Mouse (Mus musculus) adrenal gland, adult 2 months (tissue): ENCODE results near the gene Napsa. TPM values are rescaled to one million over a fixed set of nuclear protein-coding genes. Genes with fewer than 3 reads are reported as not detected.

Experiments used
- DNase-seq: peaks from one replicate; pipeline ENCODE4 v3.0.0; 2021
- long read RNA-seq: library from polyadenylated mRNA; stranded (forward); transcript quantifications from one replicate; pipeline ENCODE4 v2.0.0, GENCODE M21; 2021
- polyA plus RNA-seq: library from polyadenylated mRNA; depleted of rRNA; stranded (reverse); fragments of >200 nt; gene quantifications from 2 replicates; pipeline ENCODE4 v1.2.3, GENCODE M21; 2012; rRNA removed
- total RNA-seq, 2 experiments: library from RNA; stranded (reverse); gene quantifications; 2 replicates each; pipeline ENCODE4 v1.2.3; 2021

Gene Napsa
- total RNA-seq (1 to 10 TPM in 1 of 2 experiments, under 1 TPM in 1; 0.55 to 1.3 TPM), polyA plus RNA-seq (2.2 TPM in 2 replicates)
- long read RNA-seq: 0 reads

DNA sequence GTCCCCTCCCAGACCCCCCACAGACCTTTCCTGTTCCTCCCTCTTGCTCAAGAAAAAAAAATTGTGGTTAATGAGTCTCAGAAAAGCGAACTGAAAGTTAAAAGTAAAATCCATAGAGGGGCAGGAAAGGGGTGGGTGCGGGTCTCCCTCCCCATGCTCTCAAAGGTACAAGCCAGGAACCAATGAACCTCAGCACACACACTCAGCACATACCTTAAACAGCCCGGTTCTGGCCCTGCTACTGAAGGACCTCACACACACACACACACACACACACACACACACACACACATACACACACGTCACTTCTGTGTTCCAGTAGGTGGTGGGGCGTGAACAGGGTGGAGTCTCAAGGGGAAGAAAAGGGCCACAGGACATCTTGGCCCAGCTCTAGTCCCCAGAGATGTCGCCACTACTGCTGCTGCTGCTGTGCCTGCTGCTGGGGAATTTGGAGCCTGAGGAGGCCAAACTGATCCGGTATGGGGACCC lies at the start of gene Napsa:
Gene Napsa (plus strand): TSS at position 168 of the 489 bp plus-strand sequence.
- no peak for DNase-seq

- no peak for DNase-seq
These were observed 49.1 kb upstream of the Napsa start for GRCm38 (mm10) chr7:44523056-44523455.

DNA sequence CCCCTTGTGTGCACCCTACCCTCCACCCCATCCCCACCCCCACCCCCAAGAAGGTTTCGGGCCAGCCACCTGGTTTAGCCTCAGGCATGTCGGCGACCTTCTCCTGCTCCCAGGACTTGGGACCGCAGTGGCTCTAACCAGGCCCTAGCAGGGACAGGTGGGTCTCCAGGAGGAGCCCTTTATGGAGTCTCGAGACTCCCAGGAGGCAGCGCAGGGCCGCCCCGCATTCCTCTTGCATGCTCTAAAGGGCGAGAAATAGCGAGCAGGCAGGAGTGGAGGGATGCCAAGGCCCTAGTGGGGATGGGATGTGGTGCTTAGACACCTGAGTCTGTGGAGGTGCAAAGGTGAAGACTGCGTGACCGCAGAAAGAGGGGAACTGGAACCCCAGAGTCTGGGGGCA lies 47.7 kb upstream of the Napsa start, which contains the start of gene Mybpc2:
Gene Mybpc2 (minus strand): TSS at position 155 of the 400 bp plus-strand sequence.
- DNase-seq: no peak

DNA sequence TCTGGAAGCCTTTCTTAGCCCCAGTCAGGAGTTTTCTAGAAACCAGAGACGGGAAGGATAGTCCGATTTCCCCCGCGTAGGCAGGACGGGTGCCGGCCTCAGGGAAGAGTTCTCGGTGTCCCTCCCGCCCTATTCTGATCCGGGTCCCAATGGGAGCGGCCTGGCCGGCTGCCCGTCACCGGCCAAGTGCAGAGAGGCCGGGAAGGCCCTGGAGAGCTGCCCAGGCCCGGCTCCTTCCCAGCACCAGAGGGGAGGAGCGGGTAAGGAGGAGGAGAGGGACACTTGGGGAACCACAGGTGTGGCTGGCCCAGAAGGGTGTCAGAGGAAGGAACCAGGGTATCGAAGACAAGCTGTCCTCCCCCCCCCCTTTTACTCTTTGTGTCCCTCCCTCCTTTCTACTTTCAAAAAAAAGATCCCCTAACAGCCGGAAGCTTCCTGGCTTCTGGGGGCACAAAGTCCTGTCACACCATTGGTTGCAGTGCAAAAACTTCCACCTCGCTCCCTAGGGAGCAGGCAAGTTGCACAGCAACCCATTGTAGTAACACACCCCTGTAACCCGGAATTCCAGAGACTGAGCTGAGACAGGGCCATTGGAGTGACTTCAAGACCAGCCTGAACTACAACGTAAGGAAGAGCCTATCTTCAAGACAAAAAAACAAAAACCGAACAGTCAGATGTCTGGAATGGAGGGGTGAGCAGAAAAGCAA lies 46.9 kb upstream of the Napsa start:
- DNase-seq: peak; percentile 92

- no peak for DNase-seq
These were observed 45.6 kb upstream of the Napsa start for GRCm38 (mm10) chr7:44526414-44527154.

DNA sequence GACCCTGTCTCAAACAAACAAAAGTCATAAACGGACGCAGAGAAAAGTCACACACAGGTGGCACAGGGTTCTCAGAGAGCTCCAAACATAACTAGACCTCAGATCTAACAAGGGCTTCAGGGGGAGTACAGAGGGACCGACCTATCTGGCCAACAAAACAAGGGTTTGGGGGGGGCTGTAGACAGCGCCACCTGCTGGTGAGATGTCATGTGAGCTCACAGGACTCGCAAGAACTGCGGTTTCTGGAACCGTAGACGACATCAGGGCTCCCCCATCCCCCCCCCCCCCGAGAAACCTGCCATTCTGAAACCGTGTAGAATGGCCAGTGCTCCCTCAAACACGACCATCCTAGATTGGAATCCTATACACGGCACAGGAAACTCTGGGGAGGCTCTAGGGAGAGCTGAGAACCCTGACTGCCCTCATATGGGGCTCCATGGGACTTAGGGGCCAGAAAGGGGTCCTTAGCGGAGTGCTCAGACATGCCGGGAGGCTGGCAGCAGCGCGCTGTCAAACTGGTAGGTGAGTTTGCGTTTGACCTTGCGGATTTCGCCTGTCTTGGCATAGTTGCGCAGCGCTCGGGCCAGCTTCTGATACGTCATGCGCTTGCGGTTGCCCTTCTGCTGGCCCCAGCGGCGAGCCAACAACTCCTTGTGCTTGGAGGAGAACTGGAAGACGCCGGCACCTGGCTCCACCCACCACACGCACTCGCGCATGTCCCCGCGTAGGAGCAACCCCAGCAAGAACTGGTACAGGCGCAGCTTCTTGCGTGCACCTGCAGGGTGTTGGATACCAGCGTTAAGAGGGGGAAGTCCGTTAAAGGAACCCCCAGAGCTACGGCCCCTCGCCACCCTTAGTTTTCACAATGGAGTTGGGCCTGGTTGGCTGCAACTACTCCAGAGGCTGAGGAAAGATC lies 44.4 kb upstream of the Napsa start:
- DNase-seq: peak; percentile 82

DNA sequence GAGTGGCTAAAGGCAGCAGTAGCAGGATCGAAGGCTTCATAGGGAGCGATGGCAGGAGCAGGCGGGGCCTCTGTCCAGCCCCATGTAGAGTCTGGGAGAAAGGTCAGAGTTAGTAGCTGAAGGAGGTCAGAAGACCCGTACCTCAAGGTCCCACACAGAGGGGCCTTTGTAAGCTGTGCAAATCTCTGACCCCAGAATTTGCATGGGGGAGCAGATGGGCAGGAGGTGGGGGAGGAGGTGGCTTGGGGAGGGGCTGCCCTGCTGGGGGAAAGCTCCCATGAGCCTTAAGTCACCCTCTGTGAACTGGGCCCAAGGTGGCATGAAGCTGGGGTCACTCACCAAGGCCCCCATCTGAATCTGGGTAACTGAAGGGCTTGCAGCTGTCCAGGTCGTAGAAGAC lies 42.7 kb upstream of the Napsa start:
- DNase-seq: no peak

- no peak for DNase-seq
These were observed 41.7 kb upstream of the Napsa start for GRCm38 (mm10) chr7:44530507-44530906.

GRCm38 (mm10) chr7:44531207-44531606 lies 41.0 kb upstream of the Napsa start:
- no peak for DNase-seq

GRCm38 (mm10) chr7:44531946-44532732 lies 40.0 kb upstream of the Napsa start, which contains the start of gene Spib:
TSS of gene Spib (minus strand) at chr7:44532071.
- DNase-seq: no peak

DNA sequence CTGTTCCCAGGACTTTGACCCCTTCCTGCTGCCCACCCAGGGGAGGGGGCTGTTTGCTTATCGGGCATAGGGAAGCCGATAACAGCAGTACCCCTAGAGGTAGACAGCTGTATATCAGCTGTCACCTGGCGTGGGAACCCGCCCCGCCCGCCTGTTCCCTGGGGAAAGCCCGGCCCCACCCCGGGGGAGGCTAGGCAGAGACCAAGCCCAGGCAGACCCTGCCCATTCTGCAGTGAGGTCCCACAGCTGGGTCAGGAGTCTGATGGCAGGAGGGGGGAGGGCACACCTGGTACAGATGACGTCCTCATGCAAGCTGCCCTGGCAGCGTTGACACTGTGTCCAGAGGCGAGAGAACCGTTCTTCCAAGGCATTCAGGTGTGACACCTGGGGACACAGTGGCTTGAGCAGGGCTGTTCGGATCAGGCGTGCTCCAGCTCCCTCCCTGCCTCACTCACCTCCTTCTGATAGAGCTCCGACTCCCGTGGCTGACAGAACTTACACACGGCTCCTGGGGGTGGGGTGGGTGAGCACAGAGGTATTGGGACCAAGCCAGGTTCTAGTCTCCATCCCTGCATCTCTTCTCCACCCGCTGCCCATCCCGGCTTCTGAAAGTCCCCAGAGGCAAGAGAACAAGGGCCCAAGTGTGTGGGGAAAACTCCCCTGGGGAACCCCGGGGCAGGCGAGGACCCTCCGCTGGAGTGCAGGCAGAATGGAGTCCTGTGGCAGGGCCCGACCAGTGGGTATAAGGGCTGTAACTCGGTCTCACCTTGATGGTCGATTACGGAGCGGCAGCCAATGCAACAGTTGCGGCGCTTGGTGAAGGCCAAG lies 39.0 kb upstream of the Napsa start:
- DNase-seq: no peak

DNA sequence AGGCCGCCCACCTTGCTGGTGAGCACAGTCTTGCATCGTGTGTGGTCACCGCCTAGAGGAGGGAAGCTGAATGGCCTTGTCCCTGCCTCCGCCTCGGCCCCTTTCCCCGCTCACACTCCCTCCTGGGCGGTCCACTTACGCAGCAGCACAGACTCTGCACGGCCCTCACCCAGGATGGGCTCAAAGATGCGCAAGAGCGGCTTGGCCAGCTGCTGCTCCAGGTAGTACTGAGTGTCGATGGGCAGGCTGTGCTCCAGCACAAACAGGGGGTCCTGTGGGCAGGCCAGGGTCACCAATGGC lies 38.5 kb upstream of the Napsa start:
- no peak for DNase-seq

- no peak for DNase-seq
These were observed 37.9 kb upstream of the Napsa start for GRCm38 (mm10) chr7:44534242-44534641.

- DNase-seq: no peak
These were observed 37.3 kb upstream of the Napsa start for GRCm38 (mm10) chr7:44534656-44535441.

DNA sequence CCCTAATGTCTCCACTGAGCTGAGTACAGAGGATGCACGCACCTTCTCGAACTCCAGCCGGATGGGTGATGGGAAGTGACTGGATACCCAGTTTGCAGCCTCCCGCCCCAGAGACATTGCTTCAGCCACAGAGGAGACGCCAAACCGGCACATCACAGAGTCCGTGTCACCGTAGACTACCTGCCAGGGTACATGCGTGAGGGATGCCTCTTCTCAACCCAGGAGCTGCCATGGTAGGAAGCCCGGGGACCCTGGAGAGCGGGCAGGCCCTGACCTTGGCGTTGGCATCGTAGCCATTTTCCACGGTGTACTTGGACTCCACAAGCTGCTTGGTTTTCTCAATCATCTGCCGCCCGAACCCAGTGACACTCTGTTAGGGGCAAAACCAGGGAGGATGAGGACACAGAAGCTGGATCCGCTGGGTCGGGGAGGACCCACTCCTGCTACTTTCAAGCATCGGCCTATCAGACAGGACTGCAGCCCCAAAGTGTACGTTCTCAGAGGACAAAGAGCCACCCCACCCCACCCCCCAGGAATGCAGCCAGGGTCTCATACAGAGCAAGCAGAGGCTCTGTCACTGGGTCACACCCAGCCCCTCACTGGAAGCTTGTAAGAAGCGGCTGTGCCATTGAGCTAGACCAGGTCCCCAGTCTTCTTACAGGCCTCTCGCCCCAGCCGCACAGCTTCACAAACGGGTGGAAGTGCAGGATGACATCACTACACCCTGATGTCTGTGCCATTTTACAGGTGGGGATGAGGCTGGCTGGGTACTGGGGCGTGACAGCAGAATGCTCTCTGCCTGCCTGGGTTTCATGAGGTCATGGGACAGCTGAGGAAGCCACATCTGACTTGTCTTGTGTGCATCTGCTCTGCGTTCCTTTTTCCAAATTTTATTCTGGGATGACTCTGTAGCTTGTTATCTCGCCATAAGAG lies 36.3 kb upstream of the Napsa start:
- DNase-seq: no peak

DNA sequence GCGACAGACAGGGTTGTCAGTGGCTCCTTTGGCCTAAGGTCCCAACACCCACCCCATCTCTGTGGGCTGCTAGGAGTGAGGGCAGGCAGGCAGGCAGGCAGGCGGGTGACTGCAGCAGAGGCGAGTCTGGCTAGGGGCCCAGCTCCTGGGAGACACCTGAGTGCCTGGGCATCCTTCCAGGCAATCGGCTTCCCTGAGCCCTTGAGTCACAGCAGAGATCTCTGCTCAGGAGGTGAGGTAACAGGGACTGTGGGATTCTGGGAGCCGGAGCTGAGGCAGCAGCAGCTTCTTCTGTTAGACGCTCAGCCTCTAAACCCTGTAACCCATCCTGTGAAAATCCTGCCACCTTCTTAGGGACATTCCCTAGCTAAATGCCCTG lies 35.6 kb upstream of the Napsa start:
- DNase-seq: no peak

- no peak for DNase-seq
These were observed 35.2 kb upstream of the Napsa start for GRCm38 (mm10) chr7:44537009-44537408.

DNA sequence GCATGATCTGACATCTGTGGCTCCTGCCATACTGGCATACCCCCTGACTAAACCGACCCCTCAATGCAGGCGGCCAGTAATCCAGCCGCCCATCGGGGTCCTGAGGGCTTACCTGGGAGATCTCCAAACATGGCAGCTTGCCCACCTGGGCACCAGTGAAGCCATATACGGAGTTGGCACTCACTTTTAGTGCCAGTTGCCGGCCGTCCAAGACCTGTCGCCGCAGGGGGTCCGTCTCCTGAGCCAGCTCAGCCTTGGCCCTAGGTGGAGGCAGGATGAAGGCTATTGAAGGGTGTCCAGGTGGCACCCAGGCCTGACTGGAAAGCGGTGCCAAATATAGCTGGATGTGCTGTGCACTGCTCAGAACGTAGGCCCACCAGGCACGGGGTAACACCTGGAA lies 34.7 kb upstream of the Napsa start:
- no peak for DNase-seq
